Mouse (Mus musculus): Measurements from ENCODE around the gene Olfr56.
"Not testable (repeated sequence)": the region's sequence is repeated elsewhere in the genome, so short reads cannot be mapped to it uniquely, and the experiment has no call there.

DNA sequence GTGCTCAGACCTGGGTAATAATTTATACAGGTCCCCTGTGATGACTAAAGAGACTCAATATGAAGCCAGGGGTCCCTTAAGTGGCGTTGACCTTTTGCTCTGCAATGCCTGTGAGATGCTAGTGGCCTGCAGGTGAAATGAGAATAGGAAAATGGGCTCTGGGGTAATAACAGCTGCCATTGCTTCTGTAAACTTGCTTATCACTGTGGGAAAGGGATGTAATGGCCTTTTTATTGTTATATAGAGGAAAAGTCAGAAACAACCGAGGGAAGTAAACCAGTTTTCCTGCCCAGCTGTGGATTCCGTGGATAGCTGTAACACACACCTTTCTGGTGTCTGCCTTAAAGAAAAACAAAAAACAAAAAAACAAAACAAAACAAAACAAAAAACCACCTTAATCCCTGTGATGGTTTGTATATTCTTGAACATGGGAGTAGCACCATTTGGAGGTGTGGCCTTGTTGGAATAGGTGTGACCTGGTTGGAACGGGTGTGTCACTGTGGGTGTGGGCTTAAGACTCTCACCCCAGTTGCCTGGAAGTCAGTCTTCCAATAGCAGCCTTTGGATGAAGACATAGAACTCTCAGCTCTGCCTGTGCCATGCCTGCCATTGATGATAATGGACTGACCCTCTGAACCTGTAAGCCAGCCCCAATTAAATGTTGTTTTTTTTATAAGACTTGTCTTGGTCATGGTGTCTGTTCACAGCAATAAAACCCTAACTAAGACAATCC, 197.5 kb downstream of the Olfr56 start:
- not testable (repeated sequence) for TF ChIP-seq POLR2A, CTCF (IDR thresholded peaks at IDR 0.05; ENCODE audit: insufficient read depth, low read depth, low read length)
